Mouse (Mus musculus) cortical plate, adult 2 months (tissue): ENCODE results near the gene Gxylt1. TPM values are rescaled to one million over a fixed set of nuclear protein-coding genes. Genes with fewer than 3 reads are reported as not detected.

Source experiments
- H3K27ac ChIP-seq: fragments of 200-500 bp; 2 replicates; pipeline ENCODE4 v1.5.1; 2012; ENCODE audit warnings: low read length, control low read depth, inconsistent platforms; ENCODE audit not compliant: insufficient read depth
- H3K4me1 ChIP-seq: fragments of 200-500 bp; 2 replicates; pipeline ENCODE4 v1.6.1; 2011; ENCODE audit warnings: low read length; ENCODE audit not compliant: control insufficient read depth, insufficient read depth
- H3K4me3 ChIP-seq: fragments of 200-500 bp; 2 replicates; pipeline ENCODE4 v1.5.1; 2011; ENCODE audit warnings: mild to moderate bottlenecking, low read length, control low read depth; ENCODE audit not compliant: insufficient read depth
- CTCF ChIP-seq: fragments of 200-500 bp; IDR thresholded peaks from 2 replicates; pipeline ENCODE4 v1.5.1; 2011; ENCODE audit warnings: mild to moderate bottlenecking, control low read depth, low read length; ENCODE audit not compliant: insufficient read depth; ENCODE audit errors: extremely low read depth
- POLR2A ChIP-seq: fragments of 200-500 bp; IDR thresholded peaks from 2 replicates; pipeline ENCODE4 v1.6.1; 2011; ENCODE audit warnings: mild to moderate bottlenecking, low read length, control low read depth; ENCODE audit not compliant: insufficient read depth; ENCODE audit errors: extremely low read depth
- polyA plus RNA-seq: library from polyadenylated mRNA; depleted of rRNA; stranded (reverse); fragments of >200 nt; gene quantifications from 2 replicates; pipeline ENCODE4 v1.2.3, GENCODE M21; 2012

The Gxylt1 gene
- polyA plus RNA-seq, 1 experiment, result 7.2 TPM

- Histone ChIP-seq H3K27ac (no peak overlapping the region), H3K4me3 (peak overlapping the region; percentile 40), H3K4me1 (peaks cover 5% of the 10 kb centered on the region; the same call in 1 of the 2 replicates)
- TF ChIP-seq POLR2A, result no peak
- no peak for TF ChIP-seq CTCF
These were observed 644 bp upstream of the Gxylt1 start for GRCm38 (mm10) chr15:93275623-93276022.

- peak overlapping the region; percentile 40 for H3K4me3 ChIP-seq
- H3K4me1 ChIP-seq, result peaks cover 5% of the 10 kb centered on the region; the same call in 1 of the 2 replicates
- TF ChIP-seq POLR2A (no peak), CTCF (no peak)
- no peak overlapping the region for H3K27ac ChIP-seq
These were observed 946 bp downstream of the Gxylt1 start for GRCm38 (mm10) chr15:93273788-93274678.

- no peak overlapping the region for H3K4me3 ChIP-seq
- H3K27ac ChIP-seq, result no peak overlapping the region
- TF ChIP-seq POLR2A (no peak), CTCF (no peak)
- H3K4me1 ChIP-seq, result peaks cover 5% of the 10 kb centered on the region; the same call in 1 of the 2 replicates
These were observed 2.0 kb downstream of the Gxylt1 start for GRCm38 (mm10) chr15:93272948-93273347.

GRCm38 (mm10) chr15:93270289-93270855, 4.6 kb downstream of the Gxylt1 start:
- no peak for TF ChIP-seq POLR2A
- no peak for TF ChIP-seq CTCF
- Histone ChIP-seq H3K4me3 (no peak overlapping the region), H3K4me1 (peaks cover 3% of the 10 kb centered on the region; the same call in 1 of the 2 replicates), H3K27ac (no peak overlapping the region)

- Histone ChIP-seq H3K4me3 (no peak overlapping the region), H3K4me1 (peaks cover 4% of the 10 kb centered on the region; the same call in 1 of the 2 replicates), H3K27ac (no peak overlapping the region)
- TF ChIP-seq CTCF (no peak), POLR2A (no peak)
These were observed 5.4 kb downstream of the Gxylt1 start for GRCm38 (mm10) chr15:93269572-93269971.

GRCm38 (mm10) chr15:93268001-93268400, 7.0 kb downstream of the Gxylt1 start:
- H3K4me3 ChIP-seq, result no peak overlapping the region
- H3K4me1 ChIP-seq, result peaks cover 2% of the 10 kb centered on the region; the same call in 1 of the 2 replicates
- TF ChIP-seq CTCF (no peak), POLR2A (no peak)
- H3K27ac ChIP-seq, result no peak overlapping the region

GRCm38 (mm10) chr15:93267479-93267878, 7.5 kb downstream of the Gxylt1 start:
- peaks cover 2% of the 10 kb centered on the region; the same call in 1 of the 2 replicates for H3K4me1 ChIP-seq
- TF ChIP-seq POLR2A (no peak), CTCF (no peak)

GRCm38 (mm10) chr15:93266361-93266760, 8.6 kb downstream of the Gxylt1 start:
- no peak overlapping the region for H3K4me3 ChIP-seq
- H3K4me1 ChIP-seq, result peaks cover 2% of the 10 kb centered on the region; the same call in 1 of the 2 replicates
- TF ChIP-seq POLR2A, result no peak
- TF ChIP-seq CTCF, result no peak

More at GRCm38 (mm10) chr15:93267479-93267878, 7.5 kb downstream of the Gxylt1 start:
- no peak overlapping the region for H3K27ac ChIP-seq
- H3K4me3 ChIP-seq, result no peak overlapping the region

GRCm38 (mm10) chr15:93265728-93266127, 9.3 kb downstream of the Gxylt1 start:
- no peak overlapping the region for H3K27ac ChIP-seq
- TF ChIP-seq POLR2A (no peak), CTCF (peak; percentile 38; the same call in 1 of the 2 replicates)
- no peak overlapping the region for H3K4me3 ChIP-seq
- peaks cover 2% of the 10 kb centered on the region; the same call in 1 of the 2 replicates for H3K4me1 ChIP-seq

More at GRCm38 (mm10) chr15:93266361-93266760, 8.6 kb downstream of the Gxylt1 start:
- H3K27ac ChIP-seq, result no peak overlapping the region
